7 mouse cellular contexts compared by ENCODE assay signal in genomic region chr1:131097700-131098094, GRCm38 (mm10). TPM values are rescaled to one million over a fixed set of nuclear protein-coding genes. Genes with fewer than 3 reads are reported as not detected.
DNase-seq lines count a peak whose midpoint lies in the region; TF ChIP-seq lines count a peak whose summit lies in the region.

Mapkapk2 (minus strand) TSS chr1:131097826.

- H3K4me1 ChIP-seq in cortical plate, adult 2 months (ENCODE audit: control insufficient read depth, insufficient read depth, low read length) = peaks cover 5% of the 10 kb centered on the region; the same call in 1 of the 2 replicates
- H3K4me1 ChIP-seq in midbrain, embryonic 10.5 days = peaks cover 52% of the 10 kb centered on the region

- DNase-seq in adipocyte (ENCODE audit: low spot score) = peak; percentile 92
- peak; percentile 95 for DNase-seq in gastrocnemius, postnatal 10 days
- DNase-seq in induced T-regulatory cell, adult 2 months (ENCODE audit: low read depth) = peak; percentile 96
- peak; percentile 87 to 93 for DNase-seq in left cerebral cortex, postnatal 25 days (ENCODE audit: low spot score in 2 of 2)
- DNase-seq in midbrain, embryonic 10.5 days (ENCODE audit: low spot score) = peak; percentile 97
- DNase-seq in right cerebral cortex, postnatal 4 days = peak; percentile 92

- no peaks in the 10 kb centered on the region for H3K9me3 ChIP-seq in midbrain, embryonic 10.5 days (replicated peaks)

- peak; percentile 71 for TF ChIP-seq POLR2A in cortical plate, adult 2 months (IDR thresholded peaks at IDR 0.05; ENCODE audit: extremely low read depth, insufficient read depth, low read length)

- peak within 1 kb of the TSS; percentile 91 for H3K4me3 ChIP-seq in cortical plate, adult 2 months (ENCODE audit: insufficient read depth, low read length)
- H3K4me3 ChIP-seq in midbrain, embryonic 10.5 days = peak within 1 kb of the TSS; percentile 77

- H3K27me3 ChIP-seq in midbrain, embryonic 10.5 days (ENCODE audit: low read depth, poor library complexity, severe bottlenecking) = peaks cover 24% of the 10 kb centered on the region

- H3K27ac ChIP-seq in cortical plate, adult 2 months (ENCODE audit: insufficient read depth, low read length) = peak within 1 kb of the TSS; percentile 2; the same call in 1 of the 2 replicates
- H3K27ac ChIP-seq in midbrain, embryonic 10.5 days (replicated peaks) = peak within 1 kb of the TSS; percentile 96

- WGBS in midbrain, embryonic 10.5 days = under 1% methylated on average over 32 of the region's 32 CpGs

- intact Hi-C loops in left cerebral cortex, postnatal 25 days (cut with DNase I) = loop anchor here (2.0 kb wide), 1 partner anchor 37 kb away; no protein-coding TSS in a partner anchor

- peaks cover 8% of the 10 kb centered on the region for H3K36me3 ChIP-seq in midbrain, embryonic 10.5 days

- no peak for TF ChIP-seq CTCF in cortical plate, adult 2 months (IDR thresholded peaks at IDR 0.05; ENCODE audit: extremely low read depth, insufficient read depth, low read length)

RNA-seq across cellular contexts. Expression of gene Mapkapk2, which starts in this region (rescaled TPM):
- 24.5 and 26.4 TPM in 2 replicates for polyA plus RNA-seq in cortical plate, adult 2 months (2012; rRNA removed)
- total RNA-seq in gastrocnemius, postnatal 10 days (2021) = 100 to 1,000 TPM; 171 to 177 TPM
- 10 to 100 TPM; 25.8 to 28.3 TPM for total RNA-seq in left cerebral cortex, postnatal 25 days (2021)
- 50.9 and 55.7 TPM in 2 replicates for polyA plus RNA-seq in midbrain, embryonic 10.5 days (2016; fragmentation: Nextera tagmentation; extraction: Ambion mirVana)

Comparison
In these comparisons a context has a peak if more than half of its experiments do, and no peak if none do; other contexts are left out.
1. Peak in every context shown above with its lines: DNase-seq, H3K4me3 ChIP-seq and H3K27ac ChIP-seq.
2. RNA of gene Mapkapk2 (total RNA-seq): 171 to 177 TPM in gastrocnemius, postnatal 10 days; 25.8 to 28.3 TPM in left cerebral cortex, postnatal 25 days; every median in the first group is over 4 times any median in the second.